Mouse (Mus musculus): ENCODE results near the gene Enpp6. TPM values are rescaled to one million over a fixed set of nuclear protein-coding genes. Genes with fewer than 3 reads are reported as not detected.

The Enpp6 gene
- polyA plus RNA-seq, 1 experiment from 2014 or later, result 1.3 TPM

DNA sequence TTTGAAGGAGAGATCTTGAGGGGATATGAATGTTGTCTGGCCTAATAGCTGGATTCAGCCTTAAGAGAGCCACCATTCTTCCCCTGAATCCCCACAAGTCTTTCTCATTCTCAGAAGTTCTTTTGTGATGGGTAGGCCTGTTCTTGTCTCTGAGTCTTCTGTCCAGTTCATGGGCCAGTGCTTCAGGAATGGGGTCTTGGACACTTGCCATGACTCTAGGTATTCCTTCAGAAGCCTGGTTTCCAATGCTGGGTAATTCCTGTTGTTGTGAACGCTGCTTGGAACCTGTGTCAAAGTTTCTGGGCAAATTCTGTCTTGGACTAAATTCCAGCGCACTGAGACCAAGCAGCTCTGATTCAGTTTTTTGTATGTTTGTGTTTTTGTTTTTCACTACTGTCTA, 60.5 kb downstream of the Enpp6 start:
- Histone ChIP-seq H3K4me3 (no peak overlapping the region), H3K4me1 (no peaks in the 10 kb centered on the region), H3K27me3 (ENCODE audit: insufficient read depth, poor library complexity, severe bottlenecking) (no peaks in the 10 kb centered on the region), H3K9me3 (no peaks in the 10 kb centered on the region), H3K36me3 (no peaks in the 10 kb centered on the region), H3K27ac (no peak overlapping the region)
- WGBS, result 79% methylated on average over 2 of the region's 2 CpGs
- no peak for DNase-seq (ENCODE audit: low spot score)

DNA sequence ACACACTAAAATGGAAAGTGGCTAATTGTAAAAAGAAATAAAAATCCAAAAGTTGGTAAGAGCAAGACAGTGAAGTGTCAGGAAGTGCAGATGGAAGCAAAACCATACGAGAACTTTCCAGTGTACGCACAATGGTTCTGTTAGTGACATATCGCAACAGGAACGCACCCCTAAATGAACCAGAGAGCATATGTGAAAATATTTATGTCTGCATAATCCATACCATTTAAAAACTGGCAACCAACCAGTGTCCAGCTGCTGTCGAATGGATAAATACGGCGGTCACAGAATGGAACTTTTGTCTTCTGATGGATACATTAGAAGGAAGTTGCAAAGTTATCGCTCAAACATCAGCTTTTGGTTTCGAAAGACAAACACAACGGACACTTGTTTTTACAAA, 61.9 kb downstream of the Enpp6 start:
- DNase-seq (ENCODE audit: low spot score), result no peak
- Histone ChIP-seq H3K27me3 (ENCODE audit: insufficient read depth, poor library complexity, severe bottlenecking) (no peaks in the 10 kb centered on the region), H3K27ac (no peak overlapping the region), H3K4me1 (no peaks in the 10 kb centered on the region), H3K4me3 (no peak overlapping the region), H3K9me3 (no peaks in the 10 kb centered on the region), H3K36me3 (no peaks in the 10 kb centered on the region)
- WGBS, result 90% methylated on average over 10 of the region's 10 CpGs

- Histone ChIP-seq H3K27ac (no peak overlapping the region), H3K36me3 (no peaks in the 10 kb centered on the region), H3K27me3 (ENCODE audit: insufficient read depth, poor library complexity, severe bottlenecking) (no peaks in the 10 kb centered on the region), H3K4me3 (no peak overlapping the region), H3K4me1 (no peaks in the 10 kb centered on the region), H3K9me3 (no peaks in the 10 kb centered on the region)
- 80% methylated on average over 3 of the region's 3 CpGs for WGBS
- no peak for DNase-seq (ENCODE audit: low spot score)
Measured at GRCm38 (mm10) chr8:47052643-47053042, 66.0 kb downstream of the Enpp6 start.

GRCm38 (mm10) chr8:47056086-47056485, 69.4 kb downstream of the Enpp6 start:
- Histone ChIP-seq H3K4me1 (peaks cover 2% of the 10 kb centered on the region), H3K27me3 (ENCODE audit: insufficient read depth, poor library complexity, severe bottlenecking) (no peaks in the 10 kb centered on the region), H3K27ac (no peak overlapping the region), H3K36me3 (no peaks in the 10 kb centered on the region), H3K4me3 (no peak overlapping the region), H3K9me3 (no peaks in the 10 kb centered on the region)
- WGBS, result 79% methylated on average over 1 of the region's 1 CpGs
- DNase-seq (ENCODE audit: low spot score), result no peak

DNA sequence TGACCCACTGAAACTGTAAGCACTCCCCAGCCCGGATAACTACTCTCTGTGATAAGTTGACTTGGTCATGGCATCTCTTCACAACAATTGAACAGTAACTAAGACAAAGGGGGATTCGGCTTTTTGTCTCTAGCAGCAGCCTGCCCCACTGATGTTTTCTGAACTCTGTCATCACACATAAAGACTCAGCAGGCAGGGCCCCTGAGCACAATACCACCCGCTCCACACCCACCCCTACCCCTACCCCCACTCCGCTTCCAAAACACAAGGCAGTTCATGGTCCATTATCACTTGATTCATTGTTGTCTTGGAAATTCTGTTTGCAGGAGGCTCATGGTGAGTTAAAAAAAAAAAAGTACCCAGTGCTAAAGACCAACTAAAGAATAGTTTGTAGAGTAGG, 71.8 kb downstream of the Enpp6 start:
- H3K36me3 ChIP-seq, result no peaks in the 10 kb centered on the region
- DNase-seq (ENCODE audit: low spot score), result no peak
- H3K27me3 ChIP-seq (ENCODE audit: insufficient read depth, poor library complexity, severe bottlenecking), result no peaks in the 10 kb centered on the region
- no peak overlapping the region for H3K27ac ChIP-seq
- no peaks in the 10 kb centered on the region for H3K9me3 ChIP-seq
- H3K4me1 ChIP-seq, result peaks cover 5% of the 10 kb centered on the region
- WGBS, result 79% methylated on average over 4 of the region's 4 CpGs
- no peak overlapping the region for H3K4me3 ChIP-seq

DNA sequence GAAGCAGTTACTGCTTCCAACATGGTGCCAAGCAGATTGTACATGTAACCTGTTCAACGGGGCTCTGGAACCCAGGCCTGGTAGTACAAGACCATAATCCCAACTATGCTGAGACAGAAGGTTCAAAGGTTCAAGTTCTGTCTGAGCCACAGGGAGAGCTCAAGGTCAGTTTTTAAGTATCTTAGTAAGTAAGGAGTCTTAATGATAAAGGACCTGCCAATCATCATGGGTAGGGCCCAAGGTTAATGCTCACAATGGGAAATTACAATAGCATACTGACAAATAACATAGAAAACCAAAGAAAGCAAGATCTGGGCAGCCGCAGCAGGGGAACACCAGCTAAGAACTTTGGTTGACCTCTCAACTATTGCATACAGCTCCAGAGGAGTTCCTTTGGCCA, 72.3 kb downstream of the Enpp6 start:
- Histone ChIP-seq H3K27ac (no peak overlapping the region), H3K4me3 (no peak overlapping the region), H3K9me3 (no peaks in the 10 kb centered on the region), H3K36me3 (no peaks in the 10 kb centered on the region), H3K4me1 (peaks cover 5% of the 10 kb centered on the region), H3K27me3 (ENCODE audit: insufficient read depth, poor library complexity, severe bottlenecking) (no peaks in the 10 kb centered on the region)
- WGBS, result 92% methylated on average over 2 of the region's 2 CpGs
- no peak for DNase-seq (ENCODE audit: low spot score)

DNA sequence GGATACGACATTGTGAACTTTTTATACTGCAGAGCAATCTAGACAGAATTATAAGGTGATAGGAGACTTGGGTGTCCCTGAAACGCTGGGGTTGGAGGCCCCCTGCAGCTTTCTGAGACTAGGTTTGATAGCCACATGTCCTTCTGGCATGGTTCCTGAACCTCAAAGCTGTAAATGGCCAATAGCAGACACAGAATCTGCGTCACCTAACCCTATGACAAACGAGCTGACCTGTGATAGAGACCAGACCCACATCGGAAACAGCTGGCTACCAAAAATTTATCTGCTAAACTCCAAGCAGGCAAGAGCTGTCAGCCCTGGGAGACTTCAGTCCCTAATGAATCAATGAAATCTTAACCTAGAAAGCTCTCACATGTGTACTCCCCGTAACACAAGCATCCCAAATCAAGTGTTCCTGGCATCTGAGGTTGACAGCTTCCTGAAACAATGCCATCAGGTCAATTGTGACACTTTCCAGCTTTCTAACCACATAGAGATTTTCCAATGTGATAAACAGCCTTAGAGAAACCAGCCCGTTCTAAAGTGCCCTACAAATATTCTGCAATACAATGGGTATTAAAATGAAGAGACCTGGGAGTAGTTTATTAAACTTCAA, 74.5 kb downstream of the Enpp6 start:
- H3K27ac ChIP-seq, result no peak overlapping the region
- DNase-seq (ENCODE audit: low spot score), result no peak
- H3K4me3 ChIP-seq, result no peak overlapping the region
- no peaks in the 10 kb centered on the region for H3K9me3 ChIP-seq
- H3K4me1 ChIP-seq, result peaks cover 5% of the 10 kb centered on the region
- H3K27me3 ChIP-seq (ENCODE audit: insufficient read depth, poor library complexity, severe bottlenecking), result no peaks in the 10 kb centered on the region
- H3K36me3 ChIP-seq, result no peaks in the 10 kb centered on the region
- 35% methylated on average over 7 of the region's 7 CpGs for WGBS

GRCm38 (mm10) chr8:47067121-47067520, 80.4 kb downstream of the Enpp6 start:
- no peaks in the 10 kb centered on the region for H3K9me3 ChIP-seq
- no peak overlapping the region for H3K4me3 ChIP-seq
- no peaks in the 10 kb centered on the region for H3K4me1 ChIP-seq
- H3K36me3 ChIP-seq, result no peaks in the 10 kb centered on the region
- H3K27me3 ChIP-seq (ENCODE audit: insufficient read depth, poor library complexity, severe bottlenecking), result no peaks in the 10 kb centered on the region
- 85% methylated on average over 9 of the region's 9 CpGs for WGBS
- H3K27ac ChIP-seq, result no peak overlapping the region
- DNase-seq (ENCODE audit: low spot score), result no peak

DNA sequence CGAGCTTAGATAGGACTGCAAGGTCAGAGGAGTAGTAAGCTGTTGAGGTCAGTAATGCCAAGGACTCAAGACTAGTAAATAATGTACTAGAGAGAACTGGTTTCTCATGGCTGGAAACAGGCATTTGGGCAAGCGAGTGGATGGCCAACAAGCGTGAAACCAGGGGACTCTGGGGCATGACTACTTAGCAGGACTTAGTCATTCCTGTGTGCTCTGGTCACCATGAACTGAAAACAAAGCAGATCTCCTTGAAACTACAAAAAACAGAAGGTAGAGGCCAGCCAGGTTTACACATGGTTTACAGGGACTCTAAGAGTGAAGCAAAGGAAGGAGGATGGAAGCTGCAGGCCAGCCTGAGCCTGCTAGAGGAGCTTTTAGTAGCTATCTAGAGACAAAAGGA, 82.9 kb downstream of the Enpp6 start:
- no peaks in the 10 kb centered on the region for H3K36me3 ChIP-seq
- H3K9me3 ChIP-seq, result no peaks in the 10 kb centered on the region
- no peak overlapping the region for H3K27ac ChIP-seq
- no peaks in the 10 kb centered on the region for H3K27me3 ChIP-seq (ENCODE audit: insufficient read depth, poor library complexity, severe bottlenecking)
- no peak for DNase-seq (ENCODE audit: low spot score)
- WGBS, result 85% methylated on average over 3 of the region's 3 CpGs
- no peak overlapping the region for H3K4me3 ChIP-seq
- H3K4me1 ChIP-seq, result no peaks in the 10 kb centered on the region

DNA sequence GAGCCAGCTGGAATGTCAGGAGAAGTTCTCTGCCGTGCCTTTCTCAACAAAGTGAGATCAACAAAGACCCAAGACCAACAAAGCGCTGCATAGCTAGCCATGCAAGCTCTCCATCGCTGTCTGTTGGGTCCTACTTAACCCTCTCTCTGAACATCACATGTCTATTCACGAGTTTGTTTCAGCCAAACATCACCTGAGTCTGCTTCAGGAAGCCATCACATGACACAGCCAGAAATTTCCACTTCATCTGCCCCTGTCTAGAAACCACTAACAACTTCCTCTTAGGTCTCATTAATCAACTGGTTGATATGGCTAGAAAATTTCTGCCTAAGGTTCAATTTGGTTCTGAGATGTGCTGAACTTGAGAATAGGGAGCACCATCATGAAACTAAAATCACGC, 85.3 kb downstream of the Enpp6 start:
- Histone ChIP-seq H3K4me3 (no peak overlapping the region), H3K27ac (no peak overlapping the region), H3K4me1 (no peaks in the 10 kb centered on the region), H3K9me3 (no peaks in the 10 kb centered on the region), H3K27me3 (ENCODE audit: insufficient read depth, poor library complexity, severe bottlenecking) (no peaks in the 10 kb centered on the region), H3K36me3 (no peaks in the 10 kb centered on the region)
- 75% methylated on average over 5 of the region's 5 CpGs for WGBS
- no peak for DNase-seq (ENCODE audit: low spot score)

- no peaks in the 10 kb centered on the region for H3K4me1 ChIP-seq
- H3K27me3 ChIP-seq (ENCODE audit: insufficient read depth, poor library complexity, severe bottlenecking), result no peaks in the 10 kb centered on the region
- H3K27ac ChIP-seq, result no peak overlapping the region
- no peaks in the 10 kb centered on the region for H3K9me3 ChIP-seq
- no peaks in the 10 kb centered on the region for H3K36me3 ChIP-seq
- 75% methylated on average over 6 of the region's 6 CpGs for WGBS
- H3K4me3 ChIP-seq, result no peak overlapping the region
- DNase-seq (ENCODE audit: low spot score), result no peak
Measured at GRCm38 (mm10) chr8:47075941-47076555, 89.4 kb downstream of the Enpp6 start.

DNA sequence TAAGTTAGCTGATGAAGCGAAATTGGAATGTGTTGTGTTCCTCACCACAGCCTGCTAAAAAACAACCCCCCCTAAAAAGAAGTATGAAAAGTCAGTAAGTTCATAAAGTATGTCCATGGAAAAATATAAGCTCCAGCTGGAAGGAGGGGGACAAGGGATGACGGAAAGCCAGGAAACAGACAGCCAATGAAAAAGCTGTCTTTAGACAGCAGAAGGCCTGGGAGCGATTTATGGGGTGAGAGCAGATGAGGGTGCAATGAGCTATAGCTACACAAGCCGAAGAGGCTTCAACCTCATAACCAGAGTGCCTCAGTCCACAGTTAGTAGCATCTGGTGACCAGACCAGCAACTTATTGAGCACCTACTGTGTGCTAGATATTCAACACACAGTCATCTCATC, 93.3 kb downstream of the Enpp6 start:
- Histone ChIP-seq H3K36me3 (no peaks in the 10 kb centered on the region), H3K4me3 (no peak overlapping the region), H3K4me1 (no peaks in the 10 kb centered on the region), H3K27me3 (ENCODE audit: insufficient read depth, poor library complexity, severe bottlenecking) (no peaks in the 10 kb centered on the region), H3K9me3 (no peaks in the 10 kb centered on the region), H3K27ac (no peak overlapping the region)
- DNase-seq (ENCODE audit: low spot score), result no peak
- 68% methylated on average over 4 of the region's 4 CpGs for WGBS

- Histone ChIP-seq H3K27ac (no peak overlapping the region), H3K4me1 (no peaks in the 10 kb centered on the region), H3K9me3 (no peaks in the 10 kb centered on the region), H3K36me3 (no peaks in the 10 kb centered on the region), H3K4me3 (no peak overlapping the region), H3K27me3 (ENCODE audit: insufficient read depth, poor library complexity, severe bottlenecking) (no peaks in the 10 kb centered on the region)
- DNase-seq (ENCODE audit: low spot score), result no peak
- WGBS, result 84% methylated on average over 22 of the region's 22 CpGs
Measured at GRCm38 (mm10) chr8:47082201-47083027, 95.7 kb downstream of the Enpp6 start.
